Mouse (Mus musculus) frontal cortex, postnatal 14 days (tissue): ENCODE data around the gene Eri2.
"Not testable (repeated sequence)": the region's sequence is repeated elsewhere in the genome, so short reads cannot be mapped to it uniquely, and the experiment has no call there.

Source experiments
- DNase-seq, 2 experiments: peaks; one replicate each; pipeline ENCODE4 v3.0.0; 2022; ENCODE audit warnings: low spot score in 2 of 2

Eri2 gene

DNA sequence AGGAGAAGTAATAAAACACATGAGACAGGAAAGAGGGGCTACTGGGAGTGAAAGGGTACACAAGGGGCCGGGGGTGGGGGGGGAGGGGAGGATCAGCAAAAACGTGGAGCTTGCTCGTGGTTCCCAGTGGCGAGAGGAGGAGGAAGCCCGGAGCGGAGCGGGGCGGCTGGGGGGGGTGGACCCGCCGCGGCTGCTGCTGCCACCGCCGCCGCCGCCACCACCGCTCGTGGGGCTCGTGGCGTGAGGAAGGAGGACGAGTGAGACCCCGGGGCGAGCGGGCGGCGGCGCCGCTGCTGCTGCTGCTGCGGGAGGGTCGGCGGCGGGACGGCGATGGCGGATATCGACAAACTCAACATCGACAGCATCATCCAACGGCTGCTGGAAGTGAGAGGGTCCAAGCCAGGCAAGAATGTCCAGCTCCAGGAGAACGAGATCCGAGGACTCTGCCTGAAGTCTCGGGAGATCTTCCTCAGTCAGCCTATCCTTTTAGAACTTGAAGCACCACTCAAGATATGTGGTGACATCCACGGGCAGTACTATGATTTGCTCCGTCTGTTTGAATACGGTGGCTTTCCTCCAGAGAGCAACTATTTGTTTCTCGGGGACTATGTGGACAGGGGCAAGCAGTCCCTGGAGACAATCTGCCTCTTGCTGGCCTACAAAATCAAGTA is 53.9 kb downstream of the Eri2 start:
- not testable (repeated sequence) for DNase-seq

- DNase-seq = no peak
Observed at GRCm38 (mm10) chr7:119738877-119739276, 55.0 kb downstream of the Eri2 start.

- not testable (repeated sequence) for DNase-seq
Observed at GRCm38 (mm10) chr7:119731262-119731661, 62.6 kb downstream of the Eri2 start.

DNA sequence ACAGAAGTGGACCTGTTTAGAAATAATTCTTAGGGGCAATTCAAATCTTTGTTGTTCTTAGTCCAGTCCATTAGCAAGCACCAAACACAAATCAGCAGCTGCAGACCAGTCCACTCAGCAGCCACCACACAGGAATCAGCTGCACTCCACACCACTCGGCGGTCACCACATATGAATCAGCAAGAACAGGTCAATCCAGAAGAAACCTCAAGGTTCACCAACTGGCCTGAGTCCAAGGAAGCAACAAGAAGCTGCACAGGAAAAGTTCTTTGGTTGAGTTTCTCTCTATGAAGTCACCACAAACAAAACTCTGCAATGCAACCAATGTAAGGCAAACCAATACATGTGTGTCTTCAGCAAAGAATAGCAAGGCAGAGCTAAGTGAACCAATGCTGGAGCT is 66.2 kb downstream of the Eri2 start:
- DNase-seq = no peak

GRCm38 (mm10) chr7:119720947-119721310 is 72.9 kb downstream of the Eri2 start:
- no peak for DNase-seq

DNA sequence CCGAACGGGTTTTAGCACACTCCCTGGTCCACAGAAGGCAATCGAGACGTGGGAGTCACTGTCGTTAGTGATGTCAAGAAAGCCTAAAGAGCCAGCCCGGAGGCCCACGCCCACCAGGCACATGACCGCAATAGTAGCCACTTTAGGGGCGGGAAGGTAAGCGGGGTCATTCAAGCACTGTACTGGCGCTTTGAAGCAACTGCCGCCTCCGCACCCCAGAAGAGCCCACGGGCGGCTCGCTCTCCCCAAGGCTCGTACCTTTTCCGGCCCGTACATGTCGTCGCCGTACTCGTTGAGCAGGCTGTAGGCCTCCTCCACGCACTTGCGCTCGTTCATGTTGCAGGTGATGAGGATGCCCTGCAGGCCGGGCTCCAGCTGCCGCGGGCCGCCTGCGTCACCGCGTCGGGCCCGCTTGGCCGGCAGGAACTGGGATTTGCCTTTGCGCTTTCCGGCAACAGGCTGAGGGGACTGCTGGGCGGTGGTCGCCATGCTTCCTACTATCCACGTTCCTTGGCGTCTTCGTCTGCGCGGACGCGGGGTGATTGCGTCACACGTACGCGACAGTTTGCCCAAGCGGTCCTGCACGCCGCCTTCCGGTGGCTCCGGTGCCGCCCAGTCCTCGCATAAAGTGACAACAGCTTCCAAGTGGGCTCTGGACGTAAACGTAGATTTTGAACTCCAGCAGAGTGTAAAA is 73.5 kb downstream of the Eri2 start, which contains the start of gene Thumpd1:
Thumpd1 (minus strand) TSS at position 546 of the 694 bp plus-strand sequence.
- DNase-seq = peak; percentile 88 to 95
